Mouse (Mus musculus): ENCODE measurements at regions not wholly inside any gene's neighbourhood (a gene's known extent, or its start where the extent isn't known, plus 50 kb on each side); places are given as distances from the start of the nearest gene placed in this dataset.
A peak's percentile ranks its signal among the peaks of the same experiment; 100 is the strongest.
"Not testable (repeated sequence)": the region's sequence is repeated elsewhere in the genome, so short reads cannot be mapped to it uniquely, and the experiment has no call there.

DNA sequence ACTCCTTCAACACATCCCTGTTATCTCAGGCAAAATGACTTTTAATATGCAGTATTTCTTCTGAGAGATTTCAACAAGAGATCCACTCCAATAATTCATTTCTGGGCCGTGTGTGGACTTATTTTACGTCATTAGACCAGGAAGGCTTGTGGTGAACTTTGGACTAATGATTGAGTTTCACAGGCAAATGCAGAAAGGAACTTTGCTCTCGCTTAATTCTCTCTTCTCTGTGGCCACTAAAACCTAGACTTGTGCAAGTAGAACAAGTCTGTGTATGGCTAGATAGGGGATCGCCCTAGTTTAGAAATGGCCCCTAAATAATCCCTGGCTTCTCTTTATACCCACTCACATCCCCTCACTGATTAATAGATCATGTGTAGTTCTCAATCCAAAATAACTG lies 50.6 kb upstream of the Ppp1r12a start:
- Histone ChIP-seq H3K36me3 (ENCODE audit: control insufficient read depth, insufficient read depth, low read length) (no peaks in the 10 kb centered on the region), H3K4me1 (ENCODE audit: control insufficient read depth, insufficient read depth, low read length) (peaks cover 3% of the 10 kb centered on the region), H3K9ac (ENCODE audit: low read depth, low read length) (no peak overlapping the region), H3K4me3 (ENCODE audit: low read depth, low read length) (no peak overlapping the region), H3K9me3 (replicated peaks; ENCODE audit: control insufficient read depth, low read length) (no peaks in the 10 kb centered on the region), H3K27ac (ENCODE audit: low read depth, low read length) (no peak overlapping the region), H3K4me2 (no peak overlapping the region), H3K27me3 (ENCODE audit: control insufficient read depth, insufficient read depth, low read length) (no peaks in the 10 kb centered on the region)
- ATAC-seq (replicated peaks; ENCODE audit: insufficient number of reproducible peaks, low FRiP score, low TSS enrichment): no peak
- WGBS (ENCODE audit: insufficient replicate concordance): 81% methylated on average over 4 of the region's 4 CpGs

DNA sequence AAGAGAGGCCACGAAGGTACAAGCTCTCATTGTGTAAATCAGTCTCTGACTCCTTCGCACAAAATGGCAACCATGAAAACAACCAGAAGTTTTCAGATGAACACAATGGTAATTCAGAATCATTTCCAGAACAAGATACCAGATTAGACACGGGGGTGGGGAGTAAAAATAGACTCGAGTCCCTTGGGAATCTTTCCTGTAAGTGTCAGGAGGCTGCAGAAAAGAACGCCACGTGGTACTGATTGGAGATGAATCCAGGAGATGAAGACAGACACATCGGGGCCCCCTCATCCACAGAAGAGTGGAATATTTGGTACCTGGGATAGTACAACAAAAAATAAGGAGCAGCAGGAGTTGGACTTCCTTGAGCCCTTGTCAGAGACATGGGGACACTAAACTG lies 51.1 kb upstream of the Ppp1r12a start:
- Histone ChIP-seq H3K4me3 (ENCODE audit: low read depth, low read length) (no peak overlapping the region), H3K36me3 (ENCODE audit: control insufficient read depth, insufficient read depth, low read length) (no peaks in the 10 kb centered on the region), H3K27me3 (ENCODE audit: control insufficient read depth, insufficient read depth, low read length) (no peaks in the 10 kb centered on the region), H3K27ac (ENCODE audit: low read depth, low read length) (no peak overlapping the region), H3K9ac (ENCODE audit: low read depth, low read length) (no peak overlapping the region), H3K4me1 (ENCODE audit: control insufficient read depth, insufficient read depth, low read length) (peaks cover 3% of the 10 kb centered on the region), H3K4me2 (no peak overlapping the region), H3K9me3 (replicated peaks; ENCODE audit: control insufficient read depth, low read length) (no peaks in the 10 kb centered on the region)
- no peak for ATAC-seq (replicated peaks; ENCODE audit: insufficient number of reproducible peaks, low FRiP score, low TSS enrichment)
- 54% methylated on average over 7 of the region's 7 CpGs for WGBS (ENCODE audit: insufficient replicate concordance)

DNA sequence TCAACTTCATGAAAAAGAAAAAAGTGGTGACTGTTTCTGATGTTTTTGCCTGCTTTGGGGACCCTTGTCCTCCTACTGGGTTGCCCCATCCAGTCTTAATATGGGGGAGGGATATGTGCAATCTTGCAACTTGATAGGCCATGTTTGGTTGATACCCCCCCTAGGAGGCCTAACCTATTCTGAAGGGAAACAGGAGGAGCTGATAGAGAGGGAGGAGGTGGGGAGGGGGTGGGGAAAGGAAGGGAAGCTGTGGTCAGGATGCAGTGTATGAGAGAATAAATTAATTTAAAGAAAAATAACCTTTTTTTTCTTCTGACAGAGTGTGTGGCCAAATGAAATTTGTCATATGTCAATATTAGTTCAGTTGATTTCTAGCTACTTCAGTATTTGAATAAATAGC lies 51.8 kb upstream of the Ppp1r12a start:
- no peaks in the 10 kb centered on the region for H3K27me3 ChIP-seq (ENCODE audit: control insufficient read depth, insufficient read depth, low read length)
- peaks cover 3% of the 10 kb centered on the region for H3K4me1 ChIP-seq (ENCODE audit: control insufficient read depth, insufficient read depth, low read length)
- no peaks in the 10 kb centered on the region for H3K9me3 ChIP-seq (replicated peaks; ENCODE audit: control insufficient read depth, low read length)
- H3K9ac ChIP-seq (ENCODE audit: low read depth, low read length): no peak overlapping the region
- H3K4me2 ChIP-seq: no peak overlapping the region
- no peak overlapping the region for H3K4me3 ChIP-seq (ENCODE audit: low read depth, low read length)
- H3K27ac ChIP-seq (ENCODE audit: low read depth, low read length): no peak overlapping the region
- H3K36me3 ChIP-seq (ENCODE audit: control insufficient read depth, insufficient read depth, low read length): no peaks in the 10 kb centered on the region
- no peak for ATAC-seq (replicated peaks; ENCODE audit: insufficient number of reproducible peaks, low FRiP score, low TSS enrichment)

DNA sequence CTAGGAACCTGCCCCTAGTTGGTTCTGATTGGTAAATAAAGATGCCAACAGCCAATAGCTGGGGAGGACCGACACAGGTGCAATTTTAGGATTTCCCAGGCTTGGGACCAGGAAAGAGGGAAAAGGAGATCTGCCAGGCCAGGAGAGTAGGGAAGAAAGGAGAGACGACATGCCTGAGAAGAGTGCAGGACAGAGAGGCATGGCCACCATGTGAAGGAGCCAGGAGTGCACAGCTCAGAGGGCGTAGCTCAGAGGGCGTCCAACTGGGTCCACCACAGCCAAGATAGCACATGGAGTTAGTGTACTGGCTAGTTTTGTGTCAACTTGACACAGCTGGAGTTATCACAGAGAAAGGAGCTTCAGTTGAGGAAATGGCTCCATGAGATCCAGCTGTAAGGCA lies 53.5 kb upstream of the Ppp1r12a start:
- H3K9ac ChIP-seq (ENCODE audit: low read depth, low read length); H3K27me3 ChIP-seq (ENCODE audit: control insufficient read depth, insufficient read depth, low read length); H3K9me3 ChIP-seq (replicated peaks; ENCODE audit: control insufficient read depth, low read length); H3K4me2 ChIP-seq; H3K4me3 ChIP-seq (ENCODE audit: low read depth, low read length); ATAC-seq (replicated peaks; ENCODE audit: insufficient number of reproducible peaks, low FRiP score, low TSS enrichment); H3K27ac ChIP-seq (ENCODE audit: low read depth, low read length); H3K4me1 ChIP-seq (ENCODE audit: control insufficient read depth, insufficient read depth, low read length); H3K36me3 ChIP-seq (ENCODE audit: control insufficient read depth, insufficient read depth, low read length): not testable (repeated sequence)
- WGBS (ENCODE audit: insufficient replicate concordance): 76% methylated on average over 4 of the region's 4 CpGs

DNA sequence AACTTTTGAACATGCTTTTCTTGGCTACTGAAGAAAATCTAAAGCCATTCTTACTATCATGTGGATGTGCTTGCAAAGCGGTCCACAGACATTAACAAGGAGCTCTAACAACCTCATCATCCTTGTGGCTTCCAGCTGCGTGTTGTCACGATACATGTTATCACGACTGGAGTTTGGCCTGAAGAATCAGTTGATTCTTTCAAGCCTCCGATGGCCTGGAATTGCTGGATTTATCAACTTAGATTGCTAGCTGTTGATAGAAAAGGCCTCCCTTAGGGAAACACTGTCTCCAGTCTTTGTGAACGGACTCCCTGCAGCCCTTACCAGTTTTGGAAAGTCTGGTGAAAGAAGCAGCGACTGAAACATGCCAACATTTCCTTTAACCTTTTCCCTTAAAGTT lies 60.5 kb upstream of the Ppp1r12a start:
- no peak overlapping the region for H3K9ac ChIP-seq (ENCODE audit: low read depth, low read length)
- H3K4me1 ChIP-seq (ENCODE audit: control insufficient read depth, insufficient read depth, low read length): peaks cover 8% of the 10 kb centered on the region; the same call in 1 of the 2 replicates
- H3K4me2 ChIP-seq: no peak overlapping the region
- no peaks in the 10 kb centered on the region for H3K36me3 ChIP-seq (ENCODE audit: control insufficient read depth, insufficient read depth, low read length)
- 35% methylated on average over 7 of the region's 7 CpGs for WGBS (ENCODE audit: insufficient replicate concordance)
- ATAC-seq (replicated peaks; ENCODE audit: insufficient number of reproducible peaks, low FRiP score, low TSS enrichment): no peak
- H3K27ac ChIP-seq (ENCODE audit: low read depth, low read length): no peak overlapping the region
- no peaks in the 10 kb centered on the region for H3K27me3 ChIP-seq (ENCODE audit: control insufficient read depth, insufficient read depth, low read length)
- H3K4me3 ChIP-seq (ENCODE audit: low read depth, low read length): no peak overlapping the region
- H3K9me3 ChIP-seq (replicated peaks; ENCODE audit: control insufficient read depth, low read length): no peaks in the 10 kb centered on the region

DNA sequence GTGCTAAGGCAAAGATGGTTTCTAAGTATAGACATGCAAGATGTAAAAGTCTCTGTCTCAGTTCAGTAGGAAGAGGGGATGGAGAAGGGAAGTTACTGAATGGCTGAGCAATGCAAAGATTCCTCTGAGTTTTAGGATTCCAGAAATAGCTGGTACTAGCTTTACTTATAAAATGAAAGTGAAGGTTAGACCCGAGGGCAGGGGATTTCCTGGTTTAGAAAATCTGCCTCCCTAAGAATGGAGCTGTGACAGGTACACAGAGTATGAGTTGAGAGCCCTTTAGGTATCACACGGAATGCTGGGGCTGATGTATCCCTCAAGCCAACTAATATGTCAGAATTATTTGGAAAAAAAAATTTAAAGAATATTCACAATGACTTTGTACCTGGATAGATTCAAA lies 69.0 kb upstream of the Ppp1r12a start:
- Histone ChIP-seq H3K4me3 (ENCODE audit: low read depth, low read length) (no peak overlapping the region), H3K36me3 (ENCODE audit: control insufficient read depth, insufficient read depth, low read length) (no peaks in the 10 kb centered on the region), H3K4me2 (no peak overlapping the region), H3K9ac (ENCODE audit: low read depth, low read length) (no peak overlapping the region), H3K27ac (ENCODE audit: low read depth, low read length) (no peak overlapping the region), H3K4me1 (ENCODE audit: control insufficient read depth, insufficient read depth, low read length) (0 out of 2 replicates have a peak, but pooled peaks cover 5% of the 10 kb centered on the region), H3K27me3 (ENCODE audit: control insufficient read depth, insufficient read depth, low read length) (no peaks in the 10 kb centered on the region), H3K9me3 (replicated peaks; ENCODE audit: control insufficient read depth, low read length) (no peaks in the 10 kb centered on the region)
- ATAC-seq (replicated peaks; ENCODE audit: insufficient number of reproducible peaks, low FRiP score, low TSS enrichment): no peak
- WGBS (ENCODE audit: insufficient replicate concordance): 52% methylated on average over 2 of the region's 2 CpGs

DNA sequence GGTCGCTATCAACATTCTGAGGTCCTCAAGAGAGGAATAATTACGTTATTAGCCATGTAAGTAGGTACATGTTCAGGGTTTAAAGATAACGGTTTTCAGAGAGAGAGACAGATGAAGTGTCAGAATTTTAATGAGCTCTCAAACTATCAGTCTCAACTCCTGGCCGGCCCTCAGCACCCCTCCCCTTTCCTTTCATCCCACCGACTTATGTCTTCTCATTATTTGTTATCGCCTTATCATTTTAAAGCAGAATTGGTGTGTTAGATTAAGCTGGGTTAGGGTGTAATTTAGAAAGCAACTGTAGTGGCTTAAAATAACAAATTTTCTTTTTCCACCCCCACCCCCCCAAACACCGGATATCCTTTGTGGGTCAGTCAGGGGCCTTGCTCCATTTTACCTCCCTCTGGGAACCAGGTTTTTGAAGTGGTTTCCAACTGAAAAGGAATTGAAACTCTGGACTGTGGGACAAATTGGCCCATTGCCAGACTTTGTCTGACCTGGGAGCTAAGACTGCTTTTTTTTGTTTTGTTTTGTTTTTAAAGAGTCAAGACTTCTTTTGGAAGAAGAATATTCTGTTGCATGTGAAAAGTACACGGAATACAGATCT lies 72.5 kb upstream of the Ppp1r12a start:
- no peaks in the 10 kb centered on the region for H3K9me3 ChIP-seq (replicated peaks; ENCODE audit: control insufficient read depth, low read length)
- 0 out of 2 replicates have a peak, but pooled peaks cover 5% of the 10 kb centered on the region for H3K4me1 ChIP-seq (ENCODE audit: control insufficient read depth, insufficient read depth, low read length)
- no peak overlapping the region for H3K4me2 ChIP-seq
- H3K9ac ChIP-seq (ENCODE audit: low read depth, low read length): no peak overlapping the region
- peak; percentile 65 for ATAC-seq (replicated peaks; ENCODE audit: insufficient number of reproducible peaks, low FRiP score, low TSS enrichment)
- H3K4me3 ChIP-seq (ENCODE audit: low read depth, low read length): no peak overlapping the region
- no peaks in the 10 kb centered on the region for H3K36me3 ChIP-seq (ENCODE audit: control insufficient read depth, insufficient read depth, low read length)
- WGBS (ENCODE audit: insufficient replicate concordance): 30% methylated on average over 8 of the region's 8 CpGs
- H3K27ac ChIP-seq (ENCODE audit: low read depth, low read length): peak overlapping the region; percentile 24
- no peaks in the 10 kb centered on the region for H3K27me3 ChIP-seq (ENCODE audit: control insufficient read depth, insufficient read depth, low read length)

DNA sequence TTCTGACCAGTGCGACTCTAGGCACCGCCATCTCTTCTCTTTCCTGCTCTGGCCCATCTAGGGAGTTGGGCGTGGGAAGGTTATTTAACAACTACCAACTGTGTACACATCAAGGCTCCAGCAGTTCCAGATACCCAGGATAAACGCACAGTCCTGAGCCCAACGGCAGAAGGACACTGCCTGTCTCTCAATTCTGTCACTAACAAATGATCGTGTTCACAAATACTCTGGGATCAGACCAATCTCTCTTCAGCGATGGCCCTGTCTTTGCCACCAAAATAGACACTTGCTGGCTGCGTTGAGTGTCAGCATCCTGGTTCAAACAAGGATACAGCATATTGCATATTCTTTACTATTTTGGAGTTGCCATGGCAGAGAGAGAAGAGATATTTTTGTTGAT lies 73.1 kb upstream of the Ppp1r12a start:
- no peak for ATAC-seq (replicated peaks; ENCODE audit: insufficient number of reproducible peaks, low FRiP score, low TSS enrichment)
- WGBS (ENCODE audit: insufficient replicate concordance): 39% methylated on average over 8 of the region's 8 CpGs
- Histone ChIP-seq H3K4me2 (no peak overlapping the region), H3K9ac (ENCODE audit: low read depth, low read length) (no peak overlapping the region), H3K9me3 (replicated peaks; ENCODE audit: control insufficient read depth, low read length) (no peaks in the 10 kb centered on the region), H3K27ac (ENCODE audit: low read depth, low read length) (peak overlapping the region; percentile 46; the same call in 1 of the 2 replicates), H3K4me3 (ENCODE audit: low read depth, low read length) (no peak overlapping the region), H3K4me1 (ENCODE audit: control insufficient read depth, insufficient read depth, low read length) (0 out of 2 replicates have a peak, but pooled peaks cover 5% of the 10 kb centered on the region), H3K36me3 (ENCODE audit: control insufficient read depth, insufficient read depth, low read length) (no peaks in the 10 kb centered on the region), H3K27me3 (ENCODE audit: control insufficient read depth, insufficient read depth, low read length) (no peaks in the 10 kb centered on the region)

DNA sequence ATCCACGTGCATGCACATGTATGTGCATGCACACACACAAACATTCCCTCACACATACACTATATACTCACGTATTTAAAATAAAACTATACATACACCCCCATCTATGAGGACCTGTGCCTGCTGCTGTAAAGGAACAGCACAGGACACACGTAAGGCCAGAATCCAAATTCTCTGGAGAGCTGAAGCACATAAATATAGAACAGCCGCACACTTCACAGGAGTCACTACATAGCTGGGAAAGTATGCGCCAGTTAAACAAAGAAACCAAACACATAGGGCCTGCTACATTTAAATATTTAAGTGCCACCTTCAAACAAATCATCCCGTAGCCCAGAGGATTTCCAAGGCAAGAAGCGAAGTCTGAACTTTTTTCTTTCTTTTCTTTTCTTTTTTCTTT lies 73.8 kb upstream of the Ppp1r12a start:
- Histone ChIP-seq H3K4me1 (ENCODE audit: control insufficient read depth, insufficient read depth, low read length) (0 out of 2 replicates have a peak, but pooled peaks cover 5% of the 10 kb centered on the region), H3K36me3 (ENCODE audit: control insufficient read depth, insufficient read depth, low read length) (no peaks in the 10 kb centered on the region), H3K27ac (ENCODE audit: low read depth, low read length) (peak overlapping the region; percentile 46; the same call in 1 of the 2 replicates), H3K9me3 (replicated peaks; ENCODE audit: control insufficient read depth, low read length) (no peaks in the 10 kb centered on the region), H3K4me2 (no peak overlapping the region), H3K27me3 (ENCODE audit: control insufficient read depth, insufficient read depth, low read length) (no peaks in the 10 kb centered on the region), H3K4me3 (ENCODE audit: low read depth, low read length) (no peak overlapping the region), H3K9ac (ENCODE audit: low read depth, low read length) (no peak overlapping the region)
- WGBS (ENCODE audit: insufficient replicate concordance): 66% methylated on average over 7 of the region's 7 CpGs
- ATAC-seq (replicated peaks; ENCODE audit: insufficient number of reproducible peaks, low FRiP score, low TSS enrichment): no peak
